Mouse (Mus musculus): ENCODE measurements around the gene Zyg11b. TPM values are rescaled to one million over a fixed set of nuclear protein-coding genes. Genes with fewer than 3 reads are reported as not detected.

The Zyg11b gene
- total and polyA plus RNA-seq, 3 experiments, result 10.9 to 39.1 (median 34.8) TPM

DNA sequence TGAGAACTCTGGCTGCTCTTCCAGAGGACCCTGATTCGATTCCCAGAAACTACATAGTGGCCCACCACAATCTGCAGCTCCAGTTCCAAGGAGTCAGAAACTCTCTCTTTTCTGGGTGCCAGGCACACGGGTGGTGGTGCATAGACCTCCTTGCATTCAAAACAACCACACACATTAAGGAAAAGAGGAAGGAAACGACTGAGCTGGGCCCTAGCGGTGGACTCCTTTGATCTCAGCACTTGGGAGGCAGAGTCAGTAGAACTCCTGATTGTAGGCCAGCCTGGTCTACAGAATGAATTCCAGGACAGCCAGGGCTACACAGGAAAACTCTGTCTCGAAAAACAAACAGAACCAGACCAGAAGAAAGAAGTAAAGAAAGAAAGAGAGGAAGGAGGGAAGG lies 22.7 kb upstream of the Zyg11b start:
- DNase-seq, result no peak
- peaks cover 3% of the 10 kb centered on the region for H3K4me1 ChIP-seq (ENCODE audit: control insufficient read depth, insufficient read depth, low read length)
- intact Hi-C loops (cut with DNase I), result loop anchor here (10.0 kb wide), 1 partner anchor 249 kb away; no protein-coding TSS in a partner anchor
- H3K27ac ChIP-seq, result no peak overlapping the region; the same call in 1 of the 2 replicates
- no peak overlapping the region for H3K9ac ChIP-seq (ENCODE audit: low read depth, low read length)
- H3K27me3 ChIP-seq (ENCODE audit: control insufficient read depth, insufficient read depth, low read length), result no peaks in the 10 kb centered on the region
- no peaks in the 10 kb centered on the region for H3K79me2 ChIP-seq (replicated peaks; ENCODE audit: control insufficient read depth, insufficient read depth, low read length)
- WGBS, result 59% methylated on average over 5 of the region's 5 CpGs
- TF ChIP-seq EP300 (IDR thresholded peaks at IDR 0.05; ENCODE audit: insufficient read depth, low read depth, low read length) (no peak), CTCF (IDR thresholded peaks at IDR 0.05) (no peak), POLR2A (IDR thresholded peaks at IDR 0.05; ENCODE audit: insufficient read depth, low read depth, low read length) (no peak)
- no peaks in the 10 kb centered on the region; the same call in 1 of the 2 replicates for H3K36me3 ChIP-seq (ENCODE audit: control insufficient read depth, insufficient read depth, low read length)
- no peak overlapping the region for H3K4me3 ChIP-seq

DNA sequence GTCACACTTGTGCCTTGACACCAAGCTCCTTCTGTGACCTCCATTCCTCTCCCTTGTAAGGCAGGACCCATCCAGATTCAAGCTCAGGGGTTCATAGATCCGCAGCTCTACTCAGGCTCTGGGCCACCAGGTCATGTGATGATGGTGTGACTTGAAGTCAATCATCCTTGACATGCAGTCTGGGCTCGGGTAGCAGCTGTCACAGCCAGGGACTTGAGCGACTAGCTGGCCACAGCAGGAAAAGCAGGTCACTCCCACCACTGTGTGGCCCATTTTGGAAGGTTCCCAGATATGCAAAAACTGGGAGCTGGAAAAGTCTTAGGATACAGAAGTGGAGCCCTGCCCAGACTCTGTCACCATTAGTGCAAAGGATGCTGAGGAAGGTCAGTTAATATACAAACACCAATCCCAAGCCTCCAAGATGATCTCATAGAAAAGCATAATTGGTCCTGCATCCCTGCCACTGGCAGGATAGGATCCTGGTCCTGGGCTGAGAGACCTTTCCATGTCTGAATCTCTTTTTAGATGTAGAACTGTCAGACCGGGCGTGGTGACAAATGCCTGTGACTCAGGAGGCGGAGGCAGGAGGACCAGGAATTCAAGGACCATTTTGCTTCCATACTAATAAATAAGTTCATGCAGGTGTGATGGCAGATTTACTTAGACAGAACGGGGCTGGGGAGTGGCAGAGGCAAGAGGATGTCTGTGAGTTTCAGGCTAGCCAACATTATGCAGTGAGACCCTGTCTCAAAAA lies 19.9 kb upstream of the Zyg11b start:
- TF ChIP-seq POLR2A (IDR thresholded peaks at IDR 0.05; ENCODE audit: insufficient read depth, low read depth, low read length) (no peak), EP300 (IDR thresholded peaks at IDR 0.05; ENCODE audit: insufficient read depth, low read depth, low read length) (no peak), CTCF (IDR thresholded peaks at IDR 0.05) (no peak)
- no peak overlapping the region for H3K4me3 ChIP-seq
- no peaks in the 10 kb centered on the region for H3K36me3 ChIP-seq (ENCODE audit: control insufficient read depth, insufficient read depth, low read length)
- no peak for DNase-seq
- no peak overlapping the region for H3K9ac ChIP-seq (ENCODE audit: low read depth, low read length)
- WGBS, result 62% methylated on average over 7 of the region's 7 CpGs
- H3K27ac ChIP-seq, result no peak overlapping the region
- peaks cover 1% of the 10 kb centered on the region; the same call in 1 of the 2 replicates for H3K4me1 ChIP-seq (ENCODE audit: control insufficient read depth, insufficient read depth, low read length)
- intact Hi-C loops (cut with DNase I), result loop anchor here (10.0 kb wide), 1 partner anchor 246 kb away; no protein-coding TSS in a partner anchor
- no peaks in the 10 kb centered on the region for H3K79me2 ChIP-seq (replicated peaks; ENCODE audit: control insufficient read depth, insufficient read depth, low read length)
- no peaks in the 10 kb centered on the region for H3K27me3 ChIP-seq (ENCODE audit: control insufficient read depth, insufficient read depth, low read length)

DNA sequence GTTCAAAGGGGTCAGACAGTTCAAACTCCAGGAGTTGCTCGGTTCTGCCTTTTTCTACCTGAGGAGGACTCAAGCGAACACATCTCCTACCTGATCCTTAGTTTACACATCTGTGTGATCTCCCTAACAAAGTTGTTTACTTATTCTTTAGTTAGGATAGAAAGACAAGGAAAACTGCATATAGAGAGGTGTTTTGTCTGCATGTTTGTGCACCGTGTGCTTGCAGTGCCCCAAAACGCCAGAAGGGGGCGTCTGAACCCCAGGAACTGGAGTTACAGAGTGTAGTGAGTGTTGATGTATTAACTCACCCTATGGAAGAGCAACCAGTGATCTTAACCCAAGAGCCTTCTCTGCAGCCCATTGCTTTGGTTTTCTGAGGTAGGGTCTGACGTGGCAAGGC lies 18.9 kb upstream of the Zyg11b start:
- TF ChIP-seq CTCF (IDR thresholded peaks at IDR 0.05), result peak; percentile 44
- no peak for TF ChIP-seq EP300 (IDR thresholded peaks at IDR 0.05; ENCODE audit: insufficient read depth, low read depth, low read length)
- TF ChIP-seq POLR2A (IDR thresholded peaks at IDR 0.05; ENCODE audit: insufficient read depth, low read depth, low read length), result no peak
- Histone ChIP-seq H3K27ac (no peak overlapping the region), H3K4me3 (no peak overlapping the region), H3K27me3 (ENCODE audit: control insufficient read depth, insufficient read depth, low read length) (no peaks in the 10 kb centered on the region), H3K4me1 (ENCODE audit: control insufficient read depth, insufficient read depth, low read length) (peaks cover 1% of the 10 kb centered on the region; the same call in 1 of the 2 replicates), H3K36me3 (ENCODE audit: control insufficient read depth, insufficient read depth, low read length) (no peaks in the 10 kb centered on the region), H3K79me2 (replicated peaks; ENCODE audit: control insufficient read depth, insufficient read depth, low read length) (no peaks in the 10 kb centered on the region), H3K9ac (ENCODE audit: low read depth, low read length) (no peak overlapping the region)
- DNase-seq, result no peak
- WGBS, result 71% methylated on average over 6 of the region's 6 CpGs
- intact Hi-C loops (cut with DNase I), result loop anchor here (10.0 kb wide), 1 partner anchor 245 kb away; no protein-coding TSS in a partner anchor

DNA sequence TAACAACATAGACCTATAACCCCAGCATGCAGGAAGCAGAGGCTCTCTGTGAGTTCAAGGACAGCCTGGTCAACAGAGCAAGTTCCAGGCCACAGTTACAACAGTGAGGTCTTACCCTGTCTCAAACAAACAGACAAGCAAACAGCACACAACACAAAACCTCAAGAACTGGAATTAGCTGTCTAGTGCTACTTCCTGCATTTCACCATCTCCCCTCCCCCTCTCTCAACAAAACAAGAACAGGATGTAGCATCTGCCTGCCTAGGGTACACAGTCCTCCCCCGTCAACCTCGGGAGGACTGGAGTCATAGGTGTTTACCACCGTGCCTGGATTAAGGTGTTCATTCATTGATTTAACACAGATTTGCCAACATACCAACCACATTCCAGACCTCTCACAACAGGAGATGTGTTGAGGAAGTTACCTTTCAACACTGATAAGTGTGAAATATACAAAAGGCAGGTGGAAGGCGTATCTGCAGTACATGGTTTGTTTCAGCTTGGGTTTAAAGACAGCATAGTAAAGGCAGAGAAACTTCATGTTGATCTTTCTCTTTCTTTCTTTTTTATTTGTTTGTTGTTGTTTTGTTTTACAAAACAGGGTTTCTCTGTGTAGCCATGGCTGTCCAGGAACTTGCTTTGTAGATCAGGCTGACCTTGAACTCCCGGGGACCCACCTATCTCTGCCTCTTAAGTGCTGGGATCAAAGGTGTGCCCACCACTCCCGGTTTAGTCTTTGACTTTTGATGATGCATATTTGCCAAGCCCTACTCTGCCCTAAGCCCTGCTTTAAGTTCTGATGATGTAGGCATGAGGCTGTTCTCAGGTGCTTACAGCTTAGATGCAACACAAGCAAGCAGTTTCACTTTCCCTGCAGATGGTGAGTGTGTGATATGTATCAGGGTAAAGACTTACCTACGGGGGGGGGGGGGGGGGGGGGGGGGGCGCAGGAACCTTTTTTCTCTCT lies 18.0 kb upstream of the Zyg11b start:
- 29% methylated on average over 6 of the region's 8 CpGs for WGBS
- no peak overlapping the region for H3K27ac ChIP-seq
- DNase-seq, result no peak
- H3K9ac ChIP-seq (ENCODE audit: low read depth, low read length), result no peak overlapping the region
- no peak overlapping the region for H3K4me3 ChIP-seq
- H3K79me2 ChIP-seq (replicated peaks; ENCODE audit: control insufficient read depth, insufficient read depth, low read length), result no peaks in the 10 kb centered on the region
- intact Hi-C loops (cut with DNase I), result no loop called here
- H3K4me1 ChIP-seq (ENCODE audit: control insufficient read depth, insufficient read depth, low read length), result peaks cover 1% of the 10 kb centered on the region; the same call in 1 of the 2 replicates
- H3K36me3 ChIP-seq (ENCODE audit: control insufficient read depth, insufficient read depth, low read length), result no peaks in the 10 kb centered on the region
- no peaks in the 10 kb centered on the region for H3K27me3 ChIP-seq (ENCODE audit: control insufficient read depth, insufficient read depth, low read length)
- TF ChIP-seq EP300 (IDR thresholded peaks at IDR 0.05; ENCODE audit: insufficient read depth, low read depth, low read length) (no peak), CTCF (IDR thresholded peaks at IDR 0.05) (no peak), POLR2A (IDR thresholded peaks at IDR 0.05; ENCODE audit: insufficient read depth, low read depth, low read length) (no peak)

DNA sequence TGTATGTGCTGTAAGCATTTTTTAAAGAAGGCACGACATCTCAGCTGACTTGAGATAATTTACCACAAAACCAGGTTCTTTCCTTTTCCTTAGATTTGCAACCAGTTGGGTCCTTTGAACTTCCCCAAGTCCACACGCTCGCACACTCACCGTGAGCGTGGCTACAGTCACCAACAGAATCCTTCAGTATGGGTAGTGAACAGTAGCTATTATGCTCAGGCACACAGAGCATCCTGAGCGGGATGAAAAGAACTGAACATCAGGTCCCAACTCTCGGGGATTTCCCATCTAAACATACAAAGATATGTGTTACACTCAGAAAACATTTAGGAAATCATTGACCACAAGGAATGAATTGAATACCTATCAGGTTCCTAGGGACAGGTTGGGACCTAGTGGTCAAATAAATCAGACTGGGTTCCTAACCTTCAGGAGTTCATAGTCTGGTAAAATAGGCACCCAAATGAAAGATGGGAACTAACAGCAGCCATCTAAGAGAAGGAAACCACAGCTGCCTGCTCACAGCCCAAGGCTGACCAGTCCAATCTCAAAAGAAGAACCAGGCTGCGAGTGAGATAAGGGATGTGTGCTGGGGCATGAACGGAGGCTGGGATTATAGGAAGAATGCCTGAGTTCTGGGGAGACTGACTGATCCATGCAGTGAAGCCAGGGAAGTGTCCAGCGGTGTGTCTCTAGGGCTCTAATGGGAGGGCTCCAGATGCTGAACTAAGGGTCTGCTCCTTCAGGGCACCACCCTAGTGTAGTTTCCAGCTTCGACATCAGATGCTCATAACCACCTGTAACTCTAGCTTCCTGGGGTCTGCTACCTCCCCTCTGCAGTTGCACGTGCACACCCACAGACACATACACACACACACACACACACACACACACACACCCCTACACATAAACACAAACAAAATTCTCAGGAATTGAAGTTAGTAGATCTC lies 17.0 kb upstream of the Zyg11b start:
- 73% methylated on average over 12 of the region's 12 CpGs for WGBS
- intact Hi-C loops (cut with DNase I), result no loop called here
- H3K79me2 ChIP-seq (replicated peaks; ENCODE audit: control insufficient read depth, insufficient read depth, low read length), result no peaks in the 10 kb centered on the region

More for the DNA sequence above, 17.0 kb upstream of the Zyg11b start:
- peaks cover 1% of the 10 kb centered on the region; the same call in 1 of the 2 replicates for H3K4me1 ChIP-seq (ENCODE audit: control insufficient read depth, insufficient read depth, low read length)
- H3K27ac ChIP-seq, result no peak overlapping the region
- H3K27me3 ChIP-seq (ENCODE audit: control insufficient read depth, insufficient read depth, low read length), result no peaks in the 10 kb centered on the region
- no peaks in the 10 kb centered on the region for H3K36me3 ChIP-seq (ENCODE audit: control insufficient read depth, insufficient read depth, low read length)
- TF ChIP-seq CTCF (IDR thresholded peaks at IDR 0.05) (no peak), EP300 (IDR thresholded peaks at IDR 0.05; ENCODE audit: insufficient read depth, low read depth, low read length) (no peak), POLR2A (IDR thresholded peaks at IDR 0.05; ENCODE audit: insufficient read depth, low read depth, low read length) (no peak)
- no peak overlapping the region for H3K9ac ChIP-seq (ENCODE audit: low read depth, low read length)
- H3K4me3 ChIP-seq, result no peak overlapping the region
- no peak for DNase-seq

All from heart, adult 2 months (tissue).